Mouse (Mus musculus) embryonic fibroblast, embryonic 13.5 days (primary cell): ENCODE data around the gene Mta3.

Experiments
- CTCF ChIP-seq: IDR thresholded peaks from 2 replicates; pipeline ENCODE4 v1.5.1; 2011; ENCODE audit warnings: mild to moderate bottlenecking, control low read depth, low read length, moderate library complexity, borderline replicate concordance; ENCODE audit not compliant: insufficient read depth
- POLR2A ChIP-seq: IDR thresholded peaks from 2 replicates; pipeline ENCODE4 v1.6.1; 2011; ENCODE audit warnings: low read depth, mild to moderate bottlenecking, control low read depth, low read length, moderate library complexity

DNA sequence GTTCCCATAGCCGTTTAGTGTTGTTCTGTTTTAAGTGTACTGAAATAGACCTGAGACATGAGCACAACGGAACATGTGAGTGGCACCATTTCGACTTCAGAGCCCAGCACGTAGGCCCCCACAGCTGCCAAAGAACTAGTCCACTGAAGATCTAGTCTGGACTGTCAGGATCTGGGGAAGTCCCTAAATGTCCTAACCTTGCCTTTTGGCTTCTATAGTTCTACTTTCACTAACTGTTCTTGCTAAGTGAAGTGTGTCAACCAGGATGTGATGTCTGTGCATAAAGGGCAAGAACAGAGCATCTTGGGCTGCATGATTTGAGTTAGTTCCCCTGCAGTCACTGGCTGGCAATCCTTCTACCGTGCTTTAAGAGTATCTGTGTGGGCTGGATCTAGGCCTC lies 144.9 kb downstream of the Mta3 start:
- no peak for TF ChIP-seq POLR2A
- no peak for TF ChIP-seq CTCF
